Mouse (Mus musculus): ENCODE measurements around the gene Chchd6.

GRCm38 (mm10) chr6:89420756-89421155 is 174.7 kb downstream of the Chchd6 start:
- TF ChIP-seq CTCF (IDR thresholded peaks at IDR 0.05; ENCODE audit: borderline replicate concordance, control insufficient read depth, extremely low read depth, insufficient read depth, low read length, poor library complexity): no peak
- TF ChIP-seq POLR2A (IDR thresholded peaks at IDR 0.05; ENCODE audit: control insufficient read depth, extremely low read depth, insufficient read depth, low read length, poor library complexity): no peak
